Mouse (Mus musculus): ENCODE data around the gene Nop56.

Nop56 gene

GRCm38 (mm10) chr2:130295331-130296133, 21.3 kb downstream of the Nop56 start:
- no peak for DNase-seq

GRCm38 (mm10) chr2:130296134-130296745, 22.0 kb downstream of the Nop56 start:
- no peak for DNase-seq

GRCm38 (mm10) chr2:130297580-130297979, 23.4 kb downstream of the Nop56 start:
- DNase-seq, result no peak

GRCm38 (mm10) chr2:130303014-130303413, 28.8 kb downstream of the Nop56 start:
- DNase-seq, result no peak

GRCm38 (mm10) chr2:130327057-130327456, 52.8 kb downstream of the Nop56 start:
- DNase-seq, result no peak

Measured in cerebellum, adult 8-10 months (tissue).